Mouse (Mus musculus) lung, postnatal 0 days (tissue): ENCODE results near the gene Sorbs1. TPM values are rescaled to one million over a fixed set of nuclear protein-coding genes. Genes with fewer than 3 reads are reported as not detected.
A peak's percentile ranks its signal among the peaks of the same experiment; 100 is the strongest.

Source experiments
- ATAC-seq: fragments of 200-750 bp; cut with Nextera tagmentation; 2 replicates; pipeline ENCODE4 v1.8.0; 2017; ENCODE audit warnings: moderate library complexity
- DNase-seq: peaks from one replicate; pipeline ENCODE4 v3.0.0-alpha.2; 2016; ENCODE audit warnings: low spot score
- H3K27ac ChIP-seq: fragments of 300-500 bp; sonication (generic); 2 replicates; pipeline ENCODE4 v1.5.1; 2014; ENCODE audit warnings: antibody characterized with exemption, mild to moderate bottlenecking, low read length, mixed read lengths
- H3K27me3 ChIP-seq: fragments of 300-500 bp; sonication (generic); replicated peaks from 2 replicates; pipeline ENCODE4 v1.6.1; 2014; ENCODE audit warnings: low read length, mixed read lengths; ENCODE audit not compliant: insufficient read depth
- H3K36me3 ChIP-seq: fragments of 300-500 bp; sonication (generic); 2 replicates; pipeline ENCODE4 v1.6.1; 2014; ENCODE audit warnings: low read length, mixed read lengths; ENCODE audit not compliant: insufficient read depth
- H3K4me1 ChIP-seq: fragments of 300-500 bp; sonication (generic); 2 replicates; pipeline ENCODE4 v1.6.1; 2014; ENCODE audit warnings: antibody characterized with exemption, low read depth, low read length, mixed read lengths; ENCODE audit not compliant: insufficient read depth
- H3K4me2 ChIP-seq: fragments of 300-500 bp; sonication (generic); replicated peaks from 2 replicates; pipeline ENCODE4 v1.6.1; 2014; ENCODE audit warnings: low read depth, mild to moderate bottlenecking, low read length, moderate library complexity, mixed read lengths
- H3K4me3 ChIP-seq: fragments of 300-500 bp; sonication (generic); 2 replicates; pipeline ENCODE4 v1.5.1; 2014; ENCODE audit warnings: low read depth, low read length
- H3K9ac ChIP-seq: fragments of 300-500 bp; sonication (generic); replicated peaks from 2 replicates; pipeline ENCODE4 v1.6.1; 2014; ENCODE audit warnings: low read depth, mild to moderate bottlenecking
- H3K9me3 ChIP-seq: fragments of 300-500 bp; sonication (generic); 2 replicates; pipeline ENCODE4 v1.6.1; 2016; ENCODE audit warnings: low read length, mixed read lengths
- CTCF ChIP-seq: IDR thresholded peaks from 2 replicates; pipeline ENCODE4 v1.5.1; 2016; ENCODE audit warnings: antibody characterized with exemption, mild to moderate bottlenecking
- EP300 ChIP-seq: IDR thresholded peaks from 2 replicates; pipeline ENCODE4 v1.6.1; 2016; ENCODE audit warnings: antibody characterized with exemption, mild to moderate bottlenecking, control low read depth
- WGBS: fragments of 180-500 bp; shearing (Covaris S2); extraction: QIAGEN DNeasy Blood & Tissue Kit; methylation state at CpG from one replicate; pipeline ENCODE4 v1.1.7; 2014; 5-methylcytosine and 5-hydroxymethylcytosine counted together
- polyA plus RNA-seq: library from polyadenylated mRNA; unstranded; fragments of >200 nt; fragmentation: Nextera tagmentation; extraction: Ambion mirVana; gene quantifications from 2 replicates; pipeline ENCODE4 v1.2.1, GENCODE M21; 2015

The Sorbs1 gene
- polyA plus RNA-seq, 1 experiment from 2014 or later, result 36.4 TPM

DNA sequence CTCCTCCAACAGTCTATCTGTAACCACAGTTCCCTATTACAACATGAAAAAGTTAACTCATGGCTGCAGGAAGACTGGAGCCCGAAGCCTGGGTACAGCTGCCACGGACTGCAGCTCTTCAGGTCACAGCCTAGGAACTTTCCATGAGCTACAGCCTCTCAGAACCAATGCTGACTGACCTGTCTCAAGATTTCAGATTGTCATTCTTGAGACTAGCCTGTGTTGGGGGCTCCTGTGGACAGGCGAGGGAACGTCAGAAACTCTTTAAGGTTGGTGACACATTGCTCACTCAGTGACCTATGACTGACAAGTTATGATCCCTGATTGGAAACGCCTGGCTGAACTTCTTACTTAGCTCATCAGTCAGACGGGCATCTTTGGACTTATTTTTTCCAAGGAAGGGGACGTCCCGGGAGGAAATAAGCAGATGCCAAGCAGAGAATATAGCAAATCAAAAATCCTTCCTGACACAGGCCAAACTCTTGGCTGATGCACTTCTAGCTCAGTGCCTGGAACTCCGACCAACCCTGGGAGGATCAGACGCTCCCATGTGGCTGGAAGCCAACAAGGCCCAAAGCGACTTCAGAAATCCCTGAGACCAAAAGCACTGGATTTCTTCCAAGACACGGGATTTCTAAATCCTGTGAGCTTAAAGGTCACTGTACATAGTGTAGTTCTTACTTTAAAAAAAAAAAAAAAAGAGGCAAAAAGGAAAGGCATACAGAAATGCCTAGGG lies 76.9 kb downstream of the Sorbs1 start:
- TF ChIP-seq CTCF (no peak), EP300 (peak; percentile 86)
- DNase-seq, result peak; percentile 91
- no peaks in the 10 kb centered on the region for H3K27me3 ChIP-seq
- peak; percentile 73 for ATAC-seq
- WGBS, result 25% methylated on average over 12 of the region's 12 CpGs
- H3K27ac ChIP-seq, result peak overlapping the region; percentile 73
- no peak overlapping the region for H3K4me2 ChIP-seq
- no peaks in the 10 kb centered on the region for H3K36me3 ChIP-seq
- peaks cover 6% of the 10 kb centered on the region; the same call in 1 of the 2 replicates for H3K4me1 ChIP-seq
- H3K9me3 ChIP-seq, result no peaks in the 10 kb centered on the region
- no peak overlapping the region for H3K4me3 ChIP-seq
- H3K9ac ChIP-seq, result no peak overlapping the region

DNA sequence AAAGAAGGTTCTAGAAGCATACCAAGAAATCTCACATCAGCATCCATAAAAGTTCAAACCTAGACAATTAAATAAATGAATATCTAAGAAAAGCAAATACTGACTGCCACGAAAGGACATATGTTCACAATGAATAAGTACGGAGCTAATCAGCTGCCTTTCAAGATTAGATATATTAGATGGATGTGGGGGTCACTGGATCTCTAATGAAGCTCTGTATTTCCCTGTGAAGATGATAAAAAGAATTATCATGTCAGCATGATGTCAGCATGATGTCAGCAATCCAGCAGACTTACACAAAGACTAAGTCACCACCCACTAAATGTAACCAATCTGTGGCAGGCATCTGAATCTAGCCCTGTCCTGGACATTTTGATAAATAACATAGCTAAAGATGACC lies 77.8 kb downstream of the Sorbs1 start:
- H3K9ac ChIP-seq, result no peak overlapping the region
- H3K4me1 ChIP-seq, result peaks cover 9% of the 10 kb centered on the region; the same call in 1 of the 2 replicates
- 94% methylated on average over 2 of the region's 2 CpGs for WGBS
- no peak for TF ChIP-seq CTCF
- no peak for TF ChIP-seq EP300
- H3K27me3 ChIP-seq, result no peaks in the 10 kb centered on the region
- H3K27ac ChIP-seq, result no peak overlapping the region; the same call in 1 of the 2 replicates
- no peak overlapping the region for H3K4me3 ChIP-seq
- no peak overlapping the region for H3K4me2 ChIP-seq
- H3K36me3 ChIP-seq, result no peaks in the 10 kb centered on the region
- no peak for ATAC-seq
- H3K9me3 ChIP-seq, result no peaks in the 10 kb centered on the region
- DNase-seq, result no peak

DNA sequence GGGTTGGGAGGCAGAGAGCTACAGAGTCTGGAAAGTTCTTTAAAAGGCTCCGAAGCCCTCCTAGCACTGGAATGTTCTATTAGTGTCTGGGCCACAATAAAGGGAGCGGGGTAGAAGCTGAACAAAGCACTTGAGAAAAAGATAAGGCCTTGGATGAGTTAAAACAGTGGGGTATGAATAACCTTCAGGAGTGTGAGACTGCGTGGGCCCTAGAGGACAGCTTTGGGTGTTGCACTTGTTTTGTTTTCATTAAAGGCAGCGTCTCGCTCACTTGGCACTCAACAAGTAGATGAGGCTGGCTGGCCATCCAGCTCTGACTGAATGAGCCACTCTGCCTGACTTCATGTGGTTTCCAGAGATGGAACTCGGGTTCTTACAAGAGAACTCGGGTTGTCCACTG lies 78.5 kb downstream of the Sorbs1 start:
- peaks cover 9% of the 10 kb centered on the region; the same call in 1 of the 2 replicates for H3K4me1 ChIP-seq
- 77% methylated on average over 7 of the region's 7 CpGs for WGBS
- H3K4me3 ChIP-seq, result no peak overlapping the region
- H3K36me3 ChIP-seq, result no peaks in the 10 kb centered on the region
- TF ChIP-seq EP300 (no peak), CTCF (0 out of 2 replicates have a peak, but pooled peaks have one; percentile 2)
- no peak overlapping the region for H3K9ac ChIP-seq
- no peak for ATAC-seq
- H3K27ac ChIP-seq, result no peak overlapping the region
- DNase-seq, result no peak
- H3K9me3 ChIP-seq, result no peaks in the 10 kb centered on the region
- H3K4me2 ChIP-seq, result no peak overlapping the region
- no peaks in the 10 kb centered on the region for H3K27me3 ChIP-seq

DNA sequence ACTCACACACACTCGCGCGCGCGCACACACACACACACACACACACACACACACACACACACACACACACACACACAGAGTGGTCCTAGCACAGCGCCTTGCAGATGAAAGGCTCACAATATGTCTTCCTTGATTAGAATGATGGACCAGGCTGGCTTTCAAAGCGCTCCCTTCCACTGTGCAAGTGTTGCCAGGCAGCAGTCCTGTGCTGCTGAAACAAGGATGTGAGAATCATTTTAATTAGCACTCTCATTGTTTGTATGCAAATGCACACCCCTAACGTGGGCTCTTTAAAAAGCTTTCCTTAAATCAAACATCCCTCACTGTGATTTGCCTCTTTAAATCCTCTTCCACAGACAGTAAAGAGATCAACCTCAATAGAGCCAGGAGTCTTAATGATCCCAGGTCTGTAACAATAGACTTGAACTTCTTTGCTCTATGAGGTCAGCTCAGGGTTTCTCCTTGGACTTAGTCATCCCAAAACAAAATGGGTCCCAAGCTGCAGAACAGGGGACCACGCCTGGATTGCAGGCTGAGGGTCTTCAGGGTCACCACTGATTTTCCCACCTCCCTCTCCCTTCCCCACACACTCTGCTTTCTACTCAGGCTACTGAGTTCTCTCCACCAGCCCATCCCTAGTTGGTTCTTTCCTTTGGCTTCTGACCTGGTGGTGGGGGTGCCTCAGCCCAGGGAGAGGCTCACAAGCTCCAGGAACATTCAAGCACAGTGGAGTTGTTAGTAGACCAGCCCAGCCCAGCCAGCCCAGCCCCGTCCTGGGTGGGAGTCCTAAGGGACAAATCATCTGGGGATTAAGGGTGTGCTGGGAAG lies 79.3 kb downstream of the Sorbs1 start:
- WGBS, result 90% methylated on average over 10 of the region's 10 CpGs
- no peak overlapping the region for H3K4me2 ChIP-seq

DNA sequence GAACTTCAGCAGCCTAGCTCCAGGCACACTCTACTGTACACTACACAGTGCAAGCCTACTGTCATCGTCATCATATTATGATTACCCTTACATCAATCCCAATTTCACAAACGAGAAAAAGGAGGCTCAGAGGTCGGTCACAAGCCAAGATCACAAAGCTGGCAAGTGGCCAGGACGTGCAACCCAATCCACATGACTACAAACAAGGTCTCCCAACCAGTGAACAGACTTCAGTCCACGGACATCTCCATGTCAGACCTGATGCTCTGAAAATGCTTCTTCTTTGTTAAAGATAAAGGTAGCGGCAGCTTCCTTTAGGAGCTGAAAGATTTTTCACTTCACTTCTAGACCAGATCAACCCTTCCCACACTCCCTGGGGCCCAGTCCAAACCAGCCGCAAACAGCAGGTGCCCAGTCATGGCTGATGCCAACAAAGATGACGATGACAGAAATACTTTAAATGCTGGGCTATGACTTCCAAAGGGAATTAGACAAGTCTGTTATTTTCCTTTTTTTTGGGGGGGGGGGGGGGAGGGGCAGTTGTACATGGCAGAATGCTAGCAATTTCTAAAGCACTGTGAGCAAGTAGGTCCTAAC lies 80.2 kb downstream of the Sorbs1 start:
- DNase-seq (no peak), ATAC-seq (no peak)
- 67% methylated on average over 8 of the region's 8 CpGs for WGBS
- Histone ChIP-seq H3K4me2 (no peak overlapping the region), H3K27me3 (no peaks in the 10 kb centered on the region), H3K4me3 (no peak overlapping the region), H3K9ac (no peak overlapping the region), H3K36me3 (no peaks in the 10 kb centered on the region), H3K27ac (no peak overlapping the region), H3K4me1 (peaks cover 9% of the 10 kb centered on the region; the same call in 1 of the 2 replicates), H3K9me3 (no peaks in the 10 kb centered on the region)
- no peak for TF ChIP-seq CTCF
- TF ChIP-seq EP300, result no peak

More for the DNA sequence above, 79.3 kb downstream of the Sorbs1 start:
- ATAC-seq (no peak), DNase-seq (no peak)
- Histone ChIP-seq H3K9ac (no peak overlapping the region), H3K27ac (no peak overlapping the region), H3K9me3 (no peaks in the 10 kb centered on the region), H3K36me3 (no peaks in the 10 kb centered on the region), H3K4me1 (peaks cover 9% of the 10 kb centered on the region; the same call in 1 of the 2 replicates), H3K4me3 (no peak overlapping the region), H3K27me3 (no peaks in the 10 kb centered on the region)
- TF ChIP-seq EP300, result no peak
- no peak for TF ChIP-seq CTCF

DNA sequence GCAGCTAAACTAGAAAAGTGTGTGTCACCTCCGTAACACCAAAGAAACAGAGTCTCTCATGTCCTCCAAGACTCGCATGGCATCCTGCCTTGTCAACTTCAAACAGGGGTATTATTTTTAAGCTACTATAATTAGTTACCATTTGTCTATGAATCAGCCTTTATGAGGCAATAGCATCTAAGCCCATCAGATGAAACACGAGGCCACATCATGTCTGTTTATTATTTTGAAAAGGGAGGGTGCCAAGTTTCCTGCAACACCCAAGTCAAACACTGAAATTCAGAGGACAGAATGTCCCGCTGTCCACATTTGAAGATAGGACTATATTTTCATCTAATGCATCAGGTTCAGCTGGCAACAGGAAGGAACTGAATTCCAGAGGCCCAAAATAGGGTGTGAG lies 81.6 kb downstream of the Sorbs1 start:
- no peak overlapping the region for H3K9ac ChIP-seq
- ATAC-seq (peak; percentile 61), DNase-seq (peak; percentile 88)
- TF ChIP-seq CTCF (no peak), EP300 (peak; percentile 100)
- 0 out of 2 replicates have a peak overlapping the region, but pooled peaks have one; percentile 23 for H3K27ac ChIP-seq
- 38% methylated on average over 4 of the region's 4 CpGs for WGBS
- H3K9me3 ChIP-seq, result no peaks in the 10 kb centered on the region
- H3K4me1 ChIP-seq, result peaks cover 4% of the 10 kb centered on the region; the same call in 1 of the 2 replicates
- no peaks in the 10 kb centered on the region for H3K27me3 ChIP-seq
- no peaks in the 10 kb centered on the region for H3K36me3 ChIP-seq
- H3K4me3 ChIP-seq, result no peak overlapping the region
- no peak overlapping the region for H3K4me2 ChIP-seq
